8 mouse cellular contexts compared by ENCODE assay signal in genomic region chr7:62261688-62262114, GRCm38 (mm10).
DNase-seq lines count a peak whose midpoint lies in the region; ATAC-seq lines count a peak whose summit lies in the region.

No protein-coding gene starts in this region.

- H3K9me3 ChIP-seq in forebrain, embryonic 11.5 days (ENCODE audit: control insufficient read depth, low read length) = no peaks in the 10 kb centered on the region
- no peaks in the 10 kb centered on the region for H3K9me3 ChIP-seq in neural tube, embryonic 11.5 days (ENCODE audit: control insufficient read depth, low read length)

- no peaks in the 10 kb centered on the region for H3K4me1 ChIP-seq in forebrain, embryonic 11.5 days (replicated peaks; ENCODE audit: control insufficient read depth, insufficient read depth, low read length)
- no peaks in the 10 kb centered on the region for H3K4me1 ChIP-seq in neural tube, embryonic 11.5 days (ENCODE audit: control insufficient read depth, insufficient read depth, low read length)

- intact Hi-C loops in heart, postnatal 14 days (cut with DNase I) = no loop called here
- intact Hi-C loops in gastrocnemius, postnatal 14 days (cut with DNase I; ENCODE audit: low total_unique reads) = no loop called here

- 30% methylated on average over 8 of the region's 8 CpGs for WGBS in forebrain, embryonic 11.5 days
- 30% methylated on average over 8 of the region's 8 CpGs for WGBS in neural tube, embryonic 11.5 days

- DNase-seq in heart, adult 11 months = peak; percentile 82
- no peak for DNase-seq in heart, postnatal 14 days
- peak; percentile 75 for DNase-seq in forebrain, embryonic 11.5 days (ENCODE audit: low spot score)
- peak; percentile 8 to 11 for DNase-seq in layer of hippocampus, postnatal 10 days (ENCODE audit: low spot score in 2 of 2)
- DNase-seq in neural tube, embryonic 11.5 days (ENCODE audit: low spot score) = peak; percentile 47
- DNase-seq in lung, postnatal 36 days = no peak
- no peak for DNase-seq in gastrocnemius, postnatal 14 days
- DNase-seq in lung, postnatal 25 days (ENCODE audit: low spot score) = no peak

- H3K27ac ChIP-seq in forebrain, embryonic 11.5 days (ENCODE audit: low read depth, low read length) = peak overlapping the region; percentile 70; the same call in 1 of the 2 replicates
- H3K27ac ChIP-seq in neural tube, embryonic 11.5 days (ENCODE audit: low read depth, low read length) = peak overlapping the region; percentile 39; the same call in 1 of the 2 replicates

- H3K36me3 ChIP-seq in forebrain, embryonic 11.5 days (ENCODE audit: control insufficient read depth, insufficient read depth, low read length) = no peaks in the 10 kb centered on the region
- H3K36me3 ChIP-seq in neural tube, embryonic 11.5 days (ENCODE audit: control insufficient read depth, insufficient read depth, low read length) = no peaks in the 10 kb centered on the region

- H3K27me3 ChIP-seq in forebrain, embryonic 11.5 days (ENCODE audit: control insufficient read depth, insufficient read depth, low read length) = no peaks in the 10 kb centered on the region
- no peaks in the 10 kb centered on the region for H3K27me3 ChIP-seq in neural tube, embryonic 11.5 days (ENCODE audit: control insufficient read depth, insufficient read depth, low read length)

- no peak overlapping the region for H3K4me3 ChIP-seq in forebrain, embryonic 11.5 days (ENCODE audit: low read depth, low read length)
- H3K4me3 ChIP-seq in neural tube, embryonic 11.5 days (ENCODE audit: low read depth, low read length) = no peak overlapping the region

- peak; percentile 96 for ATAC-seq in forebrain, embryonic 11.5 days (replicated peaks; ENCODE audit: low FRiP score)
- ATAC-seq in neural tube, embryonic 11.5 days (ENCODE audit: insufficient read depth, low FRiP score, low TSS enrichment) = peak; percentile 77

- H3K9ac ChIP-seq in forebrain, embryonic 11.5 days (ENCODE audit: low read length) = no peak overlapping the region
- H3K9ac ChIP-seq in neural tube, embryonic 11.5 days (ENCODE audit: low read length) = no peak overlapping the region

- H3K4me2 ChIP-seq in forebrain, embryonic 11.5 days (ENCODE audit: low read depth, low read length, severe bottlenecking) = no peak overlapping the region
- H3K4me2 ChIP-seq in neural tube, embryonic 11.5 days (ENCODE audit: low read depth) = no peak overlapping the region

Comparison
In these comparisons a context has a peak if more than half of its experiments do, and no peak if none do; other contexts are left out.
1. DNase-seq: peak in heart, adult 11 months (single experiment), forebrain, embryonic 11.5 days (single experiment), layer of hippocampus, postnatal 10 days (2 of 2) and neural tube, embryonic 11.5 days (single experiment); none in heart, postnatal 14 days (0 of 2), lung, postnatal 36 days (single experiment), gastrocnemius, postnatal 14 days (single experiment) and lung, postnatal 25 days (single experiment).